Mouse (Mus musculus): Measurements from ENCODE around the gene Nop16. TPM values are rescaled to one million over a fixed set of nuclear protein-coding genes. Genes with fewer than 3 reads are reported as not detected.

The Nop16 gene
- polyA plus RNA-seq, 1 experiment from 2014 or later: 71.2 TPM

- no peaks in the 10 kb centered on the region for H3K4me1 ChIP-seq (replicated peaks; ENCODE audit: control insufficient read depth, insufficient read depth, low read length)
- no peak overlapping the region for H3K9ac ChIP-seq (ENCODE audit: low read length)
- no peak for ATAC-seq (ENCODE audit: low read depth)
Measured at GRCm38 (mm10) chr13:54603501-54603900, 13.6 kb upstream of the Nop16 start.

GRCm38 (mm10) chr13:54602639-54603111 is 12.8 kb upstream of the Nop16 start:
- ATAC-seq (ENCODE audit: low read depth): no peak
- Histone ChIP-seq H3K4me1 (replicated peaks; ENCODE audit: control insufficient read depth, insufficient read depth, low read length) (no peaks in the 10 kb centered on the region), H3K9me3 (ENCODE audit: control insufficient read depth, low read length) (no peaks in the 10 kb centered on the region), H3K27ac (ENCODE audit: low read length) (no peak overlapping the region), H3K4me2 (ENCODE audit: low read depth, low read length) (no peak overlapping the region), H3K4me3 (ENCODE audit: low read length) (no peak overlapping the region), H3K27me3 (ENCODE audit: control insufficient read depth, insufficient read depth, low read depth, low read length) (no peaks in the 10 kb centered on the region), H3K36me3 (ENCODE audit: control insufficient read depth, insufficient read depth, low read length) (no peaks in the 10 kb centered on the region), H3K9ac (ENCODE audit: low read length) (no peak overlapping the region)
- WGBS: 65% methylated on average over 3 of the region's 3 CpGs

More at GRCm38 (mm10) chr13:54603501-54603900, 13.6 kb upstream of the Nop16 start:
- no peaks in the 10 kb centered on the region for H3K27me3 ChIP-seq (ENCODE audit: control insufficient read depth, insufficient read depth, low read depth, low read length)
- H3K27ac ChIP-seq (ENCODE audit: low read length): no peak overlapping the region
- H3K9me3 ChIP-seq (ENCODE audit: control insufficient read depth, low read length): no peaks in the 10 kb centered on the region
- H3K4me3 ChIP-seq (ENCODE audit: low read length): no peak overlapping the region
- no peak overlapping the region for H3K4me2 ChIP-seq (ENCODE audit: low read depth, low read length)
- H3K36me3 ChIP-seq (ENCODE audit: control insufficient read depth, insufficient read depth, low read length): no peaks in the 10 kb centered on the region

GRCm38 (mm10) chr13:54598622-54599143 is 8.8 kb upstream of the Nop16 start:
- no peak for ATAC-seq (ENCODE audit: low read depth)
- 80% methylated on average over 12 of the region's 12 CpGs for WGBS
- H3K27me3 ChIP-seq (ENCODE audit: control insufficient read depth, insufficient read depth, low read depth, low read length): no peaks in the 10 kb centered on the region
- H3K9me3 ChIP-seq (ENCODE audit: control insufficient read depth, low read length): no peaks in the 10 kb centered on the region
- H3K9ac ChIP-seq (ENCODE audit: low read length): no peak overlapping the region
- H3K4me1 ChIP-seq (replicated peaks; ENCODE audit: control insufficient read depth, insufficient read depth, low read length): peaks cover 7% of the 10 kb centered on the region
- H3K4me2 ChIP-seq (ENCODE audit: low read depth, low read length): no peak overlapping the region
- no peak overlapping the region for H3K4me3 ChIP-seq (ENCODE audit: low read length)
- no peak overlapping the region for H3K27ac ChIP-seq (ENCODE audit: low read length)
- no peaks in the 10 kb centered on the region; the same call in 1 of the 2 replicates for H3K36me3 ChIP-seq (ENCODE audit: control insufficient read depth, insufficient read depth, low read length)

- Histone ChIP-seq H3K9me3 (ENCODE audit: control insufficient read depth, low read length) (no peaks in the 10 kb centered on the region), H3K27ac (ENCODE audit: low read length) (no peak overlapping the region), H3K4me3 (ENCODE audit: low read length) (no peak overlapping the region), H3K9ac (ENCODE audit: low read length) (no peak overlapping the region), H3K36me3 (ENCODE audit: control insufficient read depth, insufficient read depth, low read length) (no peaks in the 10 kb centered on the region; the same call in none of the 2 replicates), H3K4me2 (ENCODE audit: low read depth, low read length) (no peak overlapping the region), H3K27me3 (ENCODE audit: control insufficient read depth, insufficient read depth, low read depth, low read length) (no peaks in the 10 kb centered on the region), H3K4me1 (replicated peaks; ENCODE audit: control insufficient read depth, insufficient read depth, low read length) (peaks cover 7% of the 10 kb centered on the region)
- WGBS: 51% methylated on average over 5 of the region's 5 CpGs
- ATAC-seq (ENCODE audit: low read depth): 0 out of 2 replicates have a peak, but pooled peaks have one; percentile 8
Measured at GRCm38 (mm10) chr13:54596870-54597269, 7.0 kb upstream of the Nop16 start.

- H3K27me3 ChIP-seq (ENCODE audit: control insufficient read depth, insufficient read depth, low read depth, low read length): no peaks in the 10 kb centered on the region
- H3K27ac ChIP-seq (ENCODE audit: low read length): no peak overlapping the region
- H3K9me3 ChIP-seq (ENCODE audit: control insufficient read depth, low read length): no peaks in the 10 kb centered on the region
- no peak overlapping the region for H3K4me2 ChIP-seq (ENCODE audit: low read depth, low read length)
- WGBS: 61% methylated on average over 8 of the region's 8 CpGs
- peak; percentile 11; the same call in 1 of the 2 replicates for ATAC-seq (ENCODE audit: low read depth)
- no peak overlapping the region for H3K9ac ChIP-seq (ENCODE audit: low read length)
- no peak overlapping the region for H3K4me3 ChIP-seq (ENCODE audit: low read length)
- peaks cover 10% of the 10 kb centered on the region for H3K4me1 ChIP-seq (replicated peaks; ENCODE audit: control insufficient read depth, insufficient read depth, low read length)
- H3K36me3 ChIP-seq (ENCODE audit: control insufficient read depth, insufficient read depth, low read length): no peaks in the 10 kb centered on the region; the same call in none of the 2 replicates
Measured at GRCm38 (mm10) chr13:54596107-54596690, 6.3 kb upstream of the Nop16 start.

- Histone ChIP-seq H3K4me3 (ENCODE audit: low read length) (no peak overlapping the region), H3K4me1 (replicated peaks; ENCODE audit: control insufficient read depth, insufficient read depth, low read length) (peaks cover 19% of the 10 kb centered on the region), H3K9ac (ENCODE audit: low read length) (no peak overlapping the region), H3K36me3 (ENCODE audit: control insufficient read depth, insufficient read depth, low read length) (no peaks in the 10 kb centered on the region; the same call in none of the 2 replicates), H3K9me3 (ENCODE audit: control insufficient read depth, low read length) (no peaks in the 10 kb centered on the region), H3K27me3 (ENCODE audit: control insufficient read depth, insufficient read depth, low read depth, low read length) (no peaks in the 10 kb centered on the region), H3K4me2 (ENCODE audit: low read depth, low read length) (no peak overlapping the region), H3K27ac (ENCODE audit: low read length) (no peak overlapping the region)
- WGBS: 80% methylated on average over 11 of the region's 11 CpGs
- no peak for ATAC-seq (ENCODE audit: low read depth)
Measured at GRCm38 (mm10) chr13:54593617-54594016, 3.7 kb upstream of the Nop16 start.

GRCm38 (mm10) chr13:54591776-54592356 is 2.0 kb upstream of the Nop16 start:
- no peak overlapping the region for H3K9ac ChIP-seq (ENCODE audit: low read length)
- no peak overlapping the region for H3K4me3 ChIP-seq (ENCODE audit: low read length)
- WGBS: 91% methylated on average over 8 of the region's 8 CpGs
- peaks cover 19% of the 10 kb centered on the region for H3K4me1 ChIP-seq (replicated peaks; ENCODE audit: control insufficient read depth, insufficient read depth, low read length)
- no peaks in the 10 kb centered on the region for H3K9me3 ChIP-seq (ENCODE audit: control insufficient read depth, low read length)
- H3K36me3 ChIP-seq (ENCODE audit: control insufficient read depth, insufficient read depth, low read length): no peaks in the 10 kb centered on the region; the same call in none of the 2 replicates
- no peak overlapping the region for H3K4me2 ChIP-seq (ENCODE audit: low read depth, low read length)
- no peak for ATAC-seq (ENCODE audit: low read depth)
- no peak overlapping the region for H3K27ac ChIP-seq (ENCODE audit: low read length)
- no peaks in the 10 kb centered on the region for H3K27me3 ChIP-seq (ENCODE audit: control insufficient read depth, insufficient read depth, low read depth, low read length)

GRCm38 (mm10) chr13:54589414-54589995 is 385 bp downstream of the Nop16 start:
- no peak; the same call in none of the 2 replicates for ATAC-seq (ENCODE audit: low read depth)
- peaks cover 5% of the 10 kb centered on the region; the same call in 1 of the 2 replicates for H3K36me3 ChIP-seq (ENCODE audit: control insufficient read depth, insufficient read depth, low read length)
- no peaks in the 10 kb centered on the region for H3K27me3 ChIP-seq (ENCODE audit: control insufficient read depth, insufficient read depth, low read depth, low read length)
- H3K4me2 ChIP-seq (ENCODE audit: low read depth, low read length): peak overlapping the region; percentile 67
- H3K4me3 ChIP-seq (ENCODE audit: low read length): peak overlapping the region; percentile 90
- 1% methylated on average over 23 of the region's 24 CpGs for WGBS
- peak overlapping the region; percentile 77 for H3K9ac ChIP-seq (ENCODE audit: low read length)
- H3K4me1 ChIP-seq (replicated peaks; ENCODE audit: control insufficient read depth, insufficient read depth, low read length): peaks cover 11% of the 10 kb centered on the region
- no peaks in the 10 kb centered on the region for H3K9me3 ChIP-seq (ENCODE audit: control insufficient read depth, low read length)
- peak overlapping the region; percentile 40; the same call in 1 of the 2 replicates for H3K27ac ChIP-seq (ENCODE audit: low read length)

- Histone ChIP-seq H3K27me3 (ENCODE audit: control insufficient read depth, insufficient read depth, low read depth, low read length) (no peaks in the 10 kb centered on the region), H3K4me2 (ENCODE audit: low read depth, low read length) (no peak overlapping the region), H3K27ac (ENCODE audit: low read length) (no peak overlapping the region), H3K4me1 (replicated peaks; ENCODE audit: control insufficient read depth, insufficient read depth, low read length) (peaks cover 9% of the 10 kb centered on the region), H3K4me3 (ENCODE audit: low read length) (no peak overlapping the region), H3K9me3 (ENCODE audit: control insufficient read depth, low read length) (no peaks in the 10 kb centered on the region), H3K36me3 (ENCODE audit: control insufficient read depth, insufficient read depth, low read length) (peaks cover 16% of the 10 kb centered on the region), H3K9ac (ENCODE audit: low read length) (no peak overlapping the region)
- 71% methylated on average over 11 of the region's 11 CpGs for WGBS
- ATAC-seq (ENCODE audit: low read depth): no peak
Measured at GRCm38 (mm10) chr13:54585831-54586230, 4.1 kb downstream of the Nop16 start.
